Mouse (Mus musculus) myocyte (in vitro differentiated cells): ENCODE measurements at regions not wholly inside any gene's neighbourhood (a gene's known extent, or its start where the extent isn't known, plus 50 kb on each side); places are given as distances from the start of the nearest gene placed in this dataset.

Source experiments
- H3K27me3 ChIP-seq: one replicate; pipeline ENCODE4 v1.6.1; 2011; ENCODE audit not compliant: control insufficient read depth, insufficient read depth, insufficient read length
- H3K36me3 ChIP-seq: one replicate; pipeline ENCODE4 v1.6.1; 2011; ENCODE audit not compliant: control insufficient read depth, insufficient read depth
- H3K4me2 ChIP-seq: one replicate; pipeline ENCODE4 v1.6.1; 2011; ENCODE audit warnings: low read depth, control low read depth
- H3K4me3 ChIP-seq: one replicate; pipeline ENCODE4 v1.5.1; 2011; ENCODE audit warnings: mild to moderate bottlenecking, control low read depth, moderate library complexity
- H3K79me2 ChIP-seq: one replicate; pipeline ENCODE4 v1.6.1; 2011; ENCODE audit not compliant: control insufficient read depth, insufficient read depth
- H3ac ChIP-seq: one replicate; pipeline ENCODE4 v1.6.1; 2011; ENCODE audit not compliant: control insufficient read depth, insufficient read length
- CEBPB ChIP-seq: IDR thresholded peaks from 2 replicates; pipeline ENCODE4 v1.6.1; 2011; ENCODE audit warnings: mild to moderate bottlenecking, moderate library complexity; ENCODE audit not compliant: poor library complexity, insufficient read depth, severe bottlenecking
- E2F4 ChIP-seq: IDR thresholded peaks from one replicate; pipeline ENCODE4 v1.6.1; 2011; ENCODE audit warnings: mild to moderate bottlenecking, control low read depth, moderate library complexity; ENCODE audit not compliant: insufficient read depth
- MAX ChIP-seq: IDR thresholded peaks from one replicate; pipeline ENCODE4 v1.6.1; 2011; ENCODE audit warnings: low read depth, mild to moderate bottlenecking, control low read depth
- MYOD1 ChIP-seq, 3 experiments: IDR thresholded peaks; one replicate each; pipeline ENCODE4 v1.6.1; 2011; ENCODE audit warnings: control low read depth in 2 of 3, low read depth in 2 of 3, mild to moderate bottlenecking in 2 of 3, moderate library complexity in 1 of 3; ENCODE audit not compliant: insufficient read length in 2 of 3, control insufficient read depth in 1 of 3
- MYOG ChIP-seq, 3 experiments: IDR thresholded peaks; one replicate each; pipeline ENCODE4 v1.6.1; 2011; ENCODE audit warnings: control low read depth in 2 of 3, low read depth in 2 of 3, mild to moderate bottlenecking in 2 of 3; ENCODE audit not compliant: insufficient read length in 2 of 3, control insufficient read depth in 1 of 3, insufficient read depth in 1 of 3
- POLR2A ChIP-seq: IDR thresholded peaks from one replicate; pipeline ENCODE4 v1.6.1; 2011; ENCODE audit warnings: low read depth, mild to moderate bottlenecking, control low read depth, moderate library complexity; ENCODE audit not compliant: insufficient read length
- POLR2AphosphoS2 ChIP-seq: IDR thresholded peaks from one replicate; pipeline ENCODE4 v1.6.1; 2011; ENCODE audit warnings: low read depth, control low read depth; ENCODE audit not compliant: insufficient read length
- REST ChIP-seq: IDR thresholded peaks from one replicate; pipeline ENCODE4 v1.6.1; 2011; ENCODE audit warnings: mild to moderate bottlenecking, control low read depth, moderate library complexity; ENCODE audit not compliant: insufficient read depth, insufficient read length
- SRF ChIP-seq: IDR thresholded peaks from one replicate; pipeline ENCODE4 v1.6.1; 2011; ENCODE audit warnings: low read depth; ENCODE audit not compliant: control insufficient read depth, insufficient read length
- TCF12 ChIP-seq: IDR thresholded peaks from one replicate; pipeline ENCODE4 v1.6.1; 2011; ENCODE audit warnings: mild to moderate bottlenecking, control low read depth; ENCODE audit not compliant: poor library complexity, insufficient read depth, severe bottlenecking
- TCF3 ChIP-seq: IDR thresholded peaks from one replicate; pipeline ENCODE4 v1.6.1; 2011; ENCODE audit warnings: low read depth, control low read depth; ENCODE audit not compliant: insufficient read length
- USF1 ChIP-seq: IDR thresholded peaks from one replicate; pipeline ENCODE4 v1.6.1; 2011; ENCODE audit warnings: low read depth, mild to moderate bottlenecking, control low read depth, moderate library complexity

- TF ChIP-seq MAX, result no peak
- Histone ChIP-seq H3ac (no peak overlapping the region), H3K4me3 (no peak overlapping the region), H3K4me2 (no peak overlapping the region), H3K79me2 (no peaks in the 10 kb centered on the region), H3K36me3 (no peaks in the 10 kb centered on the region), H3K27me3 (no peaks in the 10 kb centered on the region)
Measured at GRCm38 (mm10) chr8:15392056-15392455, 346.2 kb upstream of the BB014433 start.

DNA sequence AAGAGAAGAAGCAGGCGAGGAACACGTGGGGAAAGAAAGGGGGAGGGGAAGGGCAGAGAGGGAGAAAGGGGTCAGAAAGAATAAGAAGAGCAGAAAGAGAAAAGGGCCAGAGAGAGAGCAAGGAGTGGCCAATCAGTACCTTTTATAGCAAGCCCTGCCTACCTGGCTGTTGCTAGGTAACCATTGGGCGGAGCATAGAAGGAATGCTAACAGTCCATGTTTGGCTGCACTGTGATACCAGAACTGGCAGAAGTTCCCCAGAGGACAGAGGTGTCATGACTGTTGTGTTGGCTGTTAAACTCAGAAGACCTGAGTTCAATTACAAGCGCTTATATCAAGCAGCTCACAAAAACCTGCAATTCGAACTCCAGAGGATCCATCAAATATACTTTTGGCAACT is 342.9 kb upstream of the BB014433 start:
- Histone ChIP-seq H3ac (no peak overlapping the region), H3K27me3 (no peaks in the 10 kb centered on the region), H3K4me3 (no peak overlapping the region), H3K79me2 (no peaks in the 10 kb centered on the region), H3K4me2 (no peak overlapping the region), H3K36me3 (no peaks in the 10 kb centered on the region)
- TF ChIP-seq MYOG (IDR thresholded peaks at IDR 0.05; ENCODE audit: control insufficient read depth in 1 of 3, insufficient read depth in 1 of 3, insufficient read length in 2 of 3, low read depth in 2 of 3) (no peak), TCF3 (no peak), POLR2A (no peak), E2F4 (no peak), REST (no peak), CEBPB (no peak), USF1 (no peak)

- no peaks in the 10 kb centered on the region for H3K36me3 ChIP-seq
- H3K27me3 ChIP-seq, result no peaks in the 10 kb centered on the region
- no peak overlapping the region for H3K4me2 ChIP-seq
- no peaks in the 10 kb centered on the region for H3K79me2 ChIP-seq
- no peak overlapping the region for H3K4me3 ChIP-seq
- H3ac ChIP-seq, result no peak overlapping the region
- TF ChIP-seq E2F4, result no peak
- TF ChIP-seq POLR2A, result no peak
- TF ChIP-seq USF1, result no peak
- no peak for TF ChIP-seq CEBPB
- TF ChIP-seq MYOG (IDR thresholded peaks at IDR 0.05; ENCODE audit: control insufficient read depth in 1 of 3, insufficient read depth in 1 of 3, insufficient read length in 2 of 3, low read depth in 2 of 3), result no peak
- no peak for TF ChIP-seq MYOD1 (IDR thresholded peaks at IDR 0.05; ENCODE audit: control insufficient read depth in 1 of 3, insufficient read length in 2 of 3, low read depth in 2 of 3)
- no peak for TF ChIP-seq TCF3
- no peak for TF ChIP-seq TCF12
- TF ChIP-seq MAX, result no peak
- no peak for TF ChIP-seq REST
- no peak for TF ChIP-seq POLR2AphosphoS2
- TF ChIP-seq SRF, result no peak
Measured at GRCm38 (mm10) chr8:15367063-15367462, 321.2 kb upstream of the BB014433 start.

GRCm38 (mm10) chr8:15364546-15364945 is 318.7 kb upstream of the BB014433 start:
- no peaks in the 10 kb centered on the region for H3K79me2 ChIP-seq
- no peaks in the 10 kb centered on the region for H3K36me3 ChIP-seq
- no peak overlapping the region for H3ac ChIP-seq
- no peak for TF ChIP-seq TCF12
- no peak for TF ChIP-seq TCF3
- TF ChIP-seq MYOG (IDR thresholded peaks at IDR 0.05; ENCODE audit: control insufficient read depth in 1 of 3, insufficient read depth in 1 of 3, insufficient read length in 2 of 3, low read depth in 2 of 3), result no peak
- no peak for TF ChIP-seq E2F4
- no peak for TF ChIP-seq MYOD1 (IDR thresholded peaks at IDR 0.05; ENCODE audit: control insufficient read depth in 1 of 3, insufficient read length in 2 of 3, low read depth in 2 of 3)
- no peak for TF ChIP-seq REST
- no peak for TF ChIP-seq MAX
- TF ChIP-seq USF1, result no peak
- no peak for TF ChIP-seq CEBPB
- no peak for TF ChIP-seq SRF
- TF ChIP-seq POLR2A, result no peak
- no peaks in the 10 kb centered on the region for H3K27me3 ChIP-seq
- no peak overlapping the region for H3K4me2 ChIP-seq
- H3K4me3 ChIP-seq, result no peak overlapping the region

DNA sequence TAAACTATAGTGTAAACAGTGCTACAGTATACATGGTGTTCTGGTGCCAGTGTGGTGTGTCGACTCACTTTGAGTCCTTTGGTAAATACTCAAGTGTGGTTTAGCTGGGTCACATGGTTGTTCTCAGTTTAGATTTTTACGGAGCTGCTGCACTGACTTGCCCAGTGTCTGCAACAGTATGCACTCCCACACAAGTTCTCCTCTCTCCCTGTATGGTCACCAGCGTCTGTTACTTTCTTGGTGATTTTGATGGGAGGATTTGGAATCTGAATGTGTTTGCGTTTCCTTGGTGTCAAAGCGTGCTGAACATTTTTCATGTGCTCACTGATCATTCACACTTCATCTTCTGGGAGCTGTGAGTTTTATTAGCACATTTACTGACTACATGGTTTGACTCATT is 298.3 kb upstream of the BB014433 start:
- Histone ChIP-seq H3K4me3 (no peak overlapping the region), H3ac (no peak overlapping the region), H3K4me2 (no peak overlapping the region), H3K36me3 (no peaks in the 10 kb centered on the region), H3K79me2 (no peaks in the 10 kb centered on the region), H3K27me3 (no peaks in the 10 kb centered on the region)
- no peak for TF ChIP-seq REST
- no peak for TF ChIP-seq MAX
- no peak for TF ChIP-seq TCF3
- TF ChIP-seq MYOD1 (IDR thresholded peaks at IDR 0.05; ENCODE audit: control insufficient read depth in 1 of 3, insufficient read length in 2 of 3, low read depth in 2 of 3), result no peak
- TF ChIP-seq SRF, result no peak

DNA sequence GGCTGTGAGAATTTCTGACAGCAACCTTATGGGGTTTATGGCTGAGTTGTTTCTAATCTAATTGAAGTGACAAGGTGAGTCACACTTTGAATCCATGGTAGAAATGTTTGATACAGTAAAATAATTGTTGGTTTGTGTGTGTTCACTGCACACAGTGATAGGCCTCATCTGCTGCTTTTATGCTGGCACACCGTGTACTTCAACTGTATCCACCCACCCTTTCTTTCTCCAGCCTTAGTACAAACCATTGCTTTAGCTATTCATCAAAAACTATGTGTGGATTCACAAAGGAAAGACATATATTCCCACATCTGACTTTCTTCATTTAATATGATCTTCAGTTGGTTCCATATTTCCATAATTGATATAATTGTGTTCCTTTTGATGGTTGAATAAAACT is 297.7 kb upstream of the BB014433 start:
- TF ChIP-seq POLR2A, result no peak
- TF ChIP-seq TCF3, result no peak
- no peak for TF ChIP-seq POLR2AphosphoS2
- TF ChIP-seq MAX, result no peak
- TF ChIP-seq USF1, result no peak
- no peak for TF ChIP-seq E2F4
- TF ChIP-seq SRF, result no peak
- TF ChIP-seq REST, result no peak
- TF ChIP-seq MYOD1 (IDR thresholded peaks at IDR 0.05; ENCODE audit: control insufficient read depth in 1 of 3, insufficient read length in 2 of 3, low read depth in 2 of 3), result no peak
- no peak for TF ChIP-seq MYOG (IDR thresholded peaks at IDR 0.05; ENCODE audit: control insufficient read depth in 1 of 3, insufficient read depth in 1 of 3, insufficient read length in 2 of 3, low read depth in 2 of 3)
- TF ChIP-seq CEBPB, result no peak
- TF ChIP-seq TCF12, result no peak
- no peaks in the 10 kb centered on the region for H3K79me2 ChIP-seq
- H3K4me2 ChIP-seq, result no peak overlapping the region
- no peak overlapping the region for H3K4me3 ChIP-seq
- no peaks in the 10 kb centered on the region for H3K36me3 ChIP-seq
- H3ac ChIP-seq, result no peak overlapping the region
- no peaks in the 10 kb centered on the region for H3K27me3 ChIP-seq
